Mouse (Mus musculus) 3T3-L1 (cell line): ENCODE measurements around the gene Yif1a.

Experiments
- DNase-seq: peaks from one replicate; pipeline ENCODE4 v3.0.0-alpha.2; 2015; ENCODE audit warnings: low read depth, low spot score

Gene Yif1a

DNA sequence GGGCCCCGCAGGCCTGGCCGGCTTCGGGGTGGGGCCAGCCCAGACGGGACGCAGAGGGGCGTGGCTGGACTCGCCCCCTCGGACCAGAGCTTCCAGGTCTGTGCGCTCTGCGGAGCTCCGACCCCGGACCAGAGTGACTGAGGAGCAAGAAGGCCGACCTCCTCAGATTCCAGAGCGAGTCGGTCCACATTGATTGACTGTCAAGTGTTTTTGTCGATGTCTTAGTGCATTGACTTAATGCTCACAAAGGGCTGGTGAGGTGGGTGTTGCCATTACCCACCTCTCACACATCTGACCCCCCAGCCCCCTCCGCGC lies 30.0 kb downstream of the Yif1a start, which contains the start of gene Klc2:
Gene Klc2, minus strand, starts transcription at position 177 of the 315 bp plus-strand sequence.
- DNase-seq = no peak

DNA sequence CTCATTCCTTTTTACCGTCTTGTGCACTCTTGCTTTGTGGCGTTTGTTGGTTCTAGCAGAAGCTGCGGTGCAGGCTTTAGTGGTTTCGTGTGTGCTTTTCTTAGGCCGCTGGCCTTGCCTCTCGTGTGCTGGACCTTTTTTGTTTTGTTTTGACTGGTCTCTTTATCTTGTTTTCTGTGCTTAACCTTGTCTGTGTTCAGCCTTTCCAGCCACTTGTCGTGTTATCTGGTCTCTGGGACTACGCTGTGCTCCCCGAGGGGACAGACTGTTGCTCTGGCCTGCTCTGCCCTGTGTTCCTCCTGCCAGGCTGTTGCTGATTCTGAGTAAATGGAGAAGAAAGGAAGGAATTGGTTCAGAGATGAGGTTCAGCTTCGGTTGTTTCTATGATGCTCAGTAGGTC lies 34.2 kb downstream of the Yif1a start:
- DNase-seq = no peak

DNA sequence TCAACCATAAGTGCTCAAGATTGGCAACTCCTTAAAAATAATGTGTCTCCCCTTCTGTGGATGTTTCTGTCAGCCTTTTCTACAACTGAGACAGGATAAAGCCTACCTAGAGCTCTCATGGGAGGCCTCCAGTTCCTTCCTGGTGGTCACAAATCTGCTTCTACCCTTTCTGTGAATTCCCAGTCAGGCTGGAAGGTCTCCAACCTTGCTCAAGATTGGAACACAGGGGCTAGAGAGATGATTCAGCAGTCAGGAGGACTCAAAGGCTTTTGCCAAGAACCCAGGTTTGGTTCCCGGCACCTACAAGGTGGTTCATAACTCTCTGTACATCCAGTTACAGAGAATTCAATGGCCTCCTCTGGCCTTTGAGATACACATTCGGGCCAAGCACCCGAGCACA lies 34.9 kb downstream of the Yif1a start:
- no peak for DNase-seq

DNA sequence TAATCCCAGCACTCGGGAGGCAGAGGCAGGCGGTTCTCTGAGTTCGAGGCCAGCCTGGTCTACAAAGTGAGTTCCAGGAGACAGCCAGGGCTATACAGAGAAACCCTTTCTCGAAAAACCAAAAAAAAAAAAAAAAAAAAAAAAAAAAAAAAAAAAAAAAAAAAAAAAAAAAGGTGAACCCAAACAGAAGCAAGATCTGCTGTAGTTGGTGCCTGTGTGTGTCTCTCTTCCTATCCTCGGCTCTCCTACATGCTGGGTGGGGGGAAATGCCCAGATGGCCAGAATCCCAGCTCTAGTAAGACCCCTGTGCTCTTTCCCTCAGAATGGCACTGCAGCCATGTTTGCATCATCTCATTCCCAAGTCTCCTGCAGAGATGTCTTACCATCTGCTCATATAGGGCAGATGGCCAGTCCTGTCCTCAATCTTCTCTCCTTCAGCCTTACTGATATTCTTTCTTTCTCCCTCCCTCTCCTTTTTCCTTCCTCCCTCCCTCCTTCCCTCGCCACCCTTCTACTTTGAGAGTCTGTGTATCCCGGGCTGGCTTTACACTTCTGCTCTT lies 35.8 kb downstream of the Yif1a start:
- no peak for DNase-seq

DNA sequence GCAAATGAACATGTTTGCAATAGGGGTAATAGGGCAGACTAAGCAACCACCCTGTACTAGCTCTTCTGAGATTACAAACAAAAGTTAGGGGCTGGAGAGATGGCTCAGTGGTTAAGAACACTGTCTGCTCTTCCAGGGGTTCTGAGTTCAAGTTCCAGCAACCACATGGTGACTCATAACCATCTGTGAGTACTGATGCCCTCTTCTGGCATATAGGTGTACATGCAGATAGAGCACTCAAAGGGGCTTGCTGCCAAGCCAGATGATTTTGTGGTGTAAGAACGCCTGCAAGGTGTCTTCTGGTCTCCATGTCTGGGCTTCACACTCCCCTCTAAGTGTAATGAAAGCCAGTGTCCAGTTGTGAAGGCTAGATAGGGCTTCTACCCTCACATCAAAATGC lies 41.4 kb downstream of the Yif1a start:
- peak; percentile 51 for DNase-seq

DNA sequence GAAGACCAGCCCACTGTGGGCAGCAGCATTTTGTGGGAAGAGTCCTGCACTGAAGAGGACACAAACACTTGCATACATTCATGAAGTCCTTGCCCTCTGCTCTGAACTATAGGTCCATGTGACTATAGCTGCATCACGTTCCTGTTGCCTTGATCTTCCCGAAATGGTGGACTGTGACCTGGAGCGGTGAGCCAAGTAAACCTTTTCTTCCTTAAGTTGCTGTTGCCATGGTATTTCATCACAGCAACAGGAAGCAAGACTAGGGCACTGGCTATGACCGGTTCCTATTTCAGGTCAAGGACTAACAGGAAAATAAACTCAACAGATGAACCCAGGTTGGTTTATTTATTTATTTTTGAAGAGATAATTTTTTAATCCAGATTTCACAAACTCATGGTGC lies 42.9 kb downstream of the Yif1a start:
- no peak for DNase-seq

DNA sequence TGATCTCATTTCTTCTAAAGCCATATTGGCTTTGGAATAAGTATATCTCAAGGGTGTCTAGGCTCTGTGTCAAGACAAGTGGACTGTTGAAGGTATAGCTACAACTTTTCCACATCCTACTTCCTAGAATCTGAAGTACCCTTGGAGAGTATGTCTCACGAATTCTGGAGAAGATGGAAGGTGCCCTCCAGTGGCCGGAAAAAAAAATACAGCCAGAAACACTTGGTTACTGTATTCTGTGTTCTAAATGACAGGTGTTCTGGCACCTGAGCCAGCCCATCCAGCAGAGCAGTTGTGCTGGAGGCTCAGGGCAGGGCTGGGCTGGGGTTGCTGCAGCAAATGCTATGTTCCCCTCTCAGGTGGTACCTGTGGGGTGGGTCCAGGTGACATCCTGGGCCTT lies 51.3 kb downstream of the Yif1a start:
- DNase-seq = peak; percentile 84
